Mouse (Mus musculus): ENCODE data around the gene Igfbp2. TPM values are rescaled to one million over a fixed set of nuclear protein-coding genes. Genes with fewer than 3 reads are reported as not detected.

Igfbp2 gene
- 521 and 561 TPM in 2 replicates for polyA plus RNA-seq (2014; fragmentation: Nextera tagmentation; extraction: Ambion mirVana)

- Histone ChIP-seq H3K4me2 (replicated peaks; ENCODE audit: low read depth, low read length) (peak within 1 kb of the TSS; percentile 96), H3K9me3 (ENCODE audit: control insufficient read depth, low read length) (no peaks in the 10 kb centered on the region), H3K4me3 (ENCODE audit: low read depth, low read length) (peak within 1 kb of the TSS; percentile 83), H3K9ac (ENCODE audit: low read depth, low read length) (peak within 1 kb of the TSS; percentile 86), H3K27ac (ENCODE audit: low read depth, low read length) (peak within 1 kb of the TSS; percentile 81), H3K27me3 (ENCODE audit: control insufficient read depth, insufficient read depth, low read length) (no peaks in the 10 kb centered on the region), H3K4me1 (replicated peaks; ENCODE audit: control insufficient read depth, insufficient read depth, low read length) (peaks cover 4% of the 10 kb centered on the region), H3K36me3 (ENCODE audit: control insufficient read depth, insufficient read depth, low read length) (no peaks in the 10 kb centered on the region)
- 0% methylated on average over 40 of the region's 58 CpGs for WGBS
- DNase-seq (ENCODE audit: low spot score) (peak; percentile 77), ATAC-seq (ENCODE audit: low FRiP score) (peak; percentile 81)
These were observed at the start of gene Igfbp2 for GRCm38 (mm10) chr1:72823751-72824706. Igfbp2 (plus strand) TSS chr1:72824503.

- WGBS: 26% methylated on average over 6 of the region's 6 CpGs
- DNase-seq (ENCODE audit: low spot score) (no peak), ATAC-seq (ENCODE audit: low FRiP score) (no peak)
- Histone ChIP-seq H3K4me1 (replicated peaks; ENCODE audit: control insufficient read depth, insufficient read depth, low read length) (no peaks in the 10 kb centered on the region), H3K27ac (ENCODE audit: low read depth, low read length) (no peak overlapping the region), H3K9ac (ENCODE audit: low read depth, low read length) (no peak overlapping the region), H3K27me3 (ENCODE audit: control insufficient read depth, insufficient read depth, low read length) (no peaks in the 10 kb centered on the region), H3K4me3 (ENCODE audit: low read depth, low read length) (no peak overlapping the region), H3K36me3 (ENCODE audit: control insufficient read depth, insufficient read depth, low read length) (no peaks in the 10 kb centered on the region), H3K9me3 (ENCODE audit: control insufficient read depth, low read length) (no peaks in the 10 kb centered on the region), H3K4me2 (replicated peaks; ENCODE audit: low read depth, low read length) (no peak overlapping the region)
These were observed 45.5 kb upstream of the Igfbp2 start for GRCm38 (mm10) chr1:72778789-72779188.

GRCm38 (mm10) chr1:72780720-72781119 lies 43.6 kb upstream of the Igfbp2 start:
- H3K27ac ChIP-seq (ENCODE audit: low read depth, low read length): no peak overlapping the region
- no peak for ATAC-seq (ENCODE audit: low FRiP score)

GRCm38 (mm10) chr1:72783341-72783740 lies 41.0 kb upstream of the Igfbp2 start:
- no peak overlapping the region for H3K4me2 ChIP-seq (replicated peaks; ENCODE audit: low read depth, low read length)
- no peak overlapping the region for H3K27ac ChIP-seq (ENCODE audit: low read depth, low read length)
- H3K4me3 ChIP-seq (ENCODE audit: low read depth, low read length): no peak overlapping the region
- no peaks in the 10 kb centered on the region for H3K9me3 ChIP-seq (ENCODE audit: control insufficient read depth, low read length)
- H3K4me1 ChIP-seq (replicated peaks; ENCODE audit: control insufficient read depth, insufficient read depth, low read length): no peaks in the 10 kb centered on the region
- no peak for DNase-seq (ENCODE audit: low spot score)
- ATAC-seq (ENCODE audit: low FRiP score): no peak
- no peak overlapping the region for H3K9ac ChIP-seq (ENCODE audit: low read depth, low read length)
- WGBS: 63% methylated on average over 2 of the region's 2 CpGs
- H3K36me3 ChIP-seq (ENCODE audit: control insufficient read depth, insufficient read depth, low read length): no peaks in the 10 kb centered on the region
- H3K27me3 ChIP-seq (ENCODE audit: control insufficient read depth, insufficient read depth, low read length): no peaks in the 10 kb centered on the region

More at GRCm38 (mm10) chr1:72780720-72781119, 43.6 kb upstream of the Igfbp2 start:
- Histone ChIP-seq H3K36me3 (ENCODE audit: control insufficient read depth, insufficient read depth, low read length) (no peaks in the 10 kb centered on the region), H3K4me2 (replicated peaks; ENCODE audit: low read depth, low read length) (no peak overlapping the region), H3K9ac (ENCODE audit: low read depth, low read length) (no peak overlapping the region), H3K9me3 (ENCODE audit: control insufficient read depth, low read length) (no peaks in the 10 kb centered on the region), H3K27me3 (ENCODE audit: control insufficient read depth, insufficient read depth, low read length) (no peaks in the 10 kb centered on the region), H3K4me1 (replicated peaks; ENCODE audit: control insufficient read depth, insufficient read depth, low read length) (no peaks in the 10 kb centered on the region), H3K4me3 (ENCODE audit: low read depth, low read length) (no peak overlapping the region)
- 51% methylated on average over 7 of the region's 7 CpGs for WGBS
- no peak for DNase-seq (ENCODE audit: low spot score)

- Histone ChIP-seq H3K36me3 (ENCODE audit: control insufficient read depth, insufficient read depth, low read length) (no peaks in the 10 kb centered on the region), H3K9me3 (ENCODE audit: control insufficient read depth, low read length) (no peaks in the 10 kb centered on the region), H3K9ac (ENCODE audit: low read depth, low read length) (no peak overlapping the region), H3K4me2 (replicated peaks; ENCODE audit: low read depth, low read length) (no peak overlapping the region), H3K27ac (ENCODE audit: low read depth, low read length) (no peak overlapping the region), H3K4me1 (replicated peaks; ENCODE audit: control insufficient read depth, insufficient read depth, low read length) (no peaks in the 10 kb centered on the region), H3K27me3 (ENCODE audit: control insufficient read depth, insufficient read depth, low read length) (no peaks in the 10 kb centered on the region), H3K4me3 (ENCODE audit: low read depth, low read length) (no peak overlapping the region)
- no peak for DNase-seq (ENCODE audit: low spot score)
- ATAC-seq (ENCODE audit: low FRiP score): no peak
- 36% methylated on average over 7 of the region's 7 CpGs for WGBS
These were observed 40.3 kb upstream of the Igfbp2 start for GRCm38 (mm10) chr1:72784018-72784417.

GRCm38 (mm10) chr1:72790670-72791069 lies 33.6 kb upstream of the Igfbp2 start:
- Histone ChIP-seq H3K9me3 (ENCODE audit: control insufficient read depth, low read length) (no peaks in the 10 kb centered on the region), H3K27ac (ENCODE audit: low read depth, low read length) (no peak overlapping the region), H3K4me2 (replicated peaks; ENCODE audit: low read depth, low read length) (no peak overlapping the region), H3K27me3 (ENCODE audit: control insufficient read depth, insufficient read depth, low read length) (no peaks in the 10 kb centered on the region), H3K36me3 (ENCODE audit: control insufficient read depth, insufficient read depth, low read length) (no peaks in the 10 kb centered on the region), H3K4me1 (replicated peaks; ENCODE audit: control insufficient read depth, insufficient read depth, low read length) (no peaks in the 10 kb centered on the region), H3K4me3 (ENCODE audit: low read depth, low read length) (no peak overlapping the region), H3K9ac (ENCODE audit: low read depth, low read length) (no peak overlapping the region)
- DNase-seq (ENCODE audit: low spot score) (no peak), ATAC-seq (ENCODE audit: low FRiP score) (no peak)
- 53% methylated on average over 3 of the region's 3 CpGs for WGBS

GRCm38 (mm10) chr1:72791743-72792142 lies 32.6 kb upstream of the Igfbp2 start:
- no peak overlapping the region for H3K27ac ChIP-seq (ENCODE audit: low read depth, low read length)
- no peak overlapping the region for H3K4me3 ChIP-seq (ENCODE audit: low read depth, low read length)
- H3K4me2 ChIP-seq (replicated peaks; ENCODE audit: low read depth, low read length): no peak overlapping the region
- no peaks in the 10 kb centered on the region for H3K36me3 ChIP-seq (ENCODE audit: control insufficient read depth, insufficient read depth, low read length)
- no peak for DNase-seq (ENCODE audit: low spot score)
- H3K4me1 ChIP-seq (replicated peaks; ENCODE audit: control insufficient read depth, insufficient read depth, low read length): no peaks in the 10 kb centered on the region
- no peak for ATAC-seq (ENCODE audit: low FRiP score)
- H3K27me3 ChIP-seq (ENCODE audit: control insufficient read depth, insufficient read depth, low read length): no peaks in the 10 kb centered on the region
- no peaks in the 10 kb centered on the region for H3K9me3 ChIP-seq (ENCODE audit: control insufficient read depth, low read length)
- H3K9ac ChIP-seq (ENCODE audit: low read depth, low read length): no peak overlapping the region

GRCm38 (mm10) chr1:72792262-72792661 lies 32.0 kb upstream of the Igfbp2 start:
- Histone ChIP-seq H3K36me3 (ENCODE audit: control insufficient read depth, insufficient read depth, low read length) (no peaks in the 10 kb centered on the region), H3K27me3 (ENCODE audit: control insufficient read depth, insufficient read depth, low read length) (no peaks in the 10 kb centered on the region), H3K27ac (ENCODE audit: low read depth, low read length) (no peak overlapping the region), H3K4me1 (replicated peaks; ENCODE audit: control insufficient read depth, insufficient read depth, low read length) (no peaks in the 10 kb centered on the region), H3K9me3 (ENCODE audit: control insufficient read depth, low read length) (no peaks in the 10 kb centered on the region), H3K9ac (ENCODE audit: low read depth, low read length) (no peak overlapping the region), H3K4me3 (ENCODE audit: low read depth, low read length) (no peak overlapping the region), H3K4me2 (replicated peaks; ENCODE audit: low read depth, low read length) (no peak overlapping the region)
- ATAC-seq (ENCODE audit: low FRiP score) (no peak), DNase-seq (ENCODE audit: low spot score) (no peak)
- WGBS: 52% methylated on average over 1 of the region's 1 CpGs

- H3K27me3 ChIP-seq (ENCODE audit: control insufficient read depth, insufficient read depth, low read length): no peaks in the 10 kb centered on the region
- ATAC-seq (ENCODE audit: low FRiP score) (no peak), DNase-seq (ENCODE audit: low spot score) (no peak)
- H3K27ac ChIP-seq (ENCODE audit: low read depth, low read length): no peak overlapping the region
- no peak overlapping the region for H3K4me2 ChIP-seq (replicated peaks; ENCODE audit: low read depth, low read length)
- no peaks in the 10 kb centered on the region for H3K9me3 ChIP-seq (ENCODE audit: control insufficient read depth, low read length)
- no peaks in the 10 kb centered on the region for H3K4me1 ChIP-seq (replicated peaks; ENCODE audit: control insufficient read depth, insufficient read depth, low read length)
- H3K36me3 ChIP-seq (ENCODE audit: control insufficient read depth, insufficient read depth, low read length): no peaks in the 10 kb centered on the region
- no peak overlapping the region for H3K9ac ChIP-seq (ENCODE audit: low read depth, low read length)
- H3K4me3 ChIP-seq (ENCODE audit: low read depth, low read length): no peak overlapping the region
These were observed 31.1 kb upstream of the Igfbp2 start for GRCm38 (mm10) chr1:72793230-72793629.

Measured in hindbrain, embryonic 11.5 days (tissue).